Mouse (Mus musculus) forebrain, embryonic 13.5 days (tissue): ENCODE measurements around the gene Ush2a. TPM values are rescaled to one million over a fixed set of nuclear protein-coding genes. Genes with fewer than 3 reads are reported as not detected.

Experiments
- ATAC-seq: fragments of 200-750 bp; cut with Nextera tagmentation; 2 replicates; pipeline ENCODE4 v1.8.0; 2017
- H3K27ac ChIP-seq: fragments of 300-500 bp; sonication (generic); 2 replicates; pipeline ENCODE4 v1.5.1; 2015; ENCODE audit warnings: inconsistent platforms, mild to moderate bottlenecking, moderate library complexity
- H3K27me3 ChIP-seq: fragments of 300-500 bp; sonication (generic); 2 replicates; pipeline ENCODE4 v1.6.1; 2015; ENCODE audit warnings: mild to moderate bottlenecking, inconsistent platforms
- H3K36me3 ChIP-seq: fragments of 300-500 bp; sonication (generic); 2 replicates; pipeline ENCODE4 v1.6.1; 2015; ENCODE audit warnings: mild to moderate bottlenecking, inconsistent platforms; ENCODE audit not compliant: poor library complexity, severe bottlenecking
- H3K4me1 ChIP-seq: fragments of 300-500 bp; sonication (generic); 2 replicates; pipeline ENCODE4 v1.6.1; 2015; ENCODE audit warnings: inconsistent platforms
- H3K4me2 ChIP-seq: fragments of 300-500 bp; sonication (generic); 2 replicates; pipeline ENCODE4 v1.6.1; 2015; ENCODE audit warnings: inconsistent platforms, mild to moderate bottlenecking, moderate library complexity
- H3K4me3 ChIP-seq: fragments of 300-500 bp; sonication (generic); 2 replicates; pipeline ENCODE4 v1.5.1; 2015; ENCODE audit warnings: mild to moderate bottlenecking, inconsistent platforms
- H3K9ac ChIP-seq: fragments of 300-500 bp; sonication (generic); 2 replicates; pipeline ENCODE4 v1.6.1; 2015; ENCODE audit warnings: mild to moderate bottlenecking, inconsistent platforms
- H3K9me3 ChIP-seq: fragments of 300-500 bp; sonication (generic); replicated peaks from 2 replicates; pipeline ENCODE4 v1.6.1; 2016; ENCODE audit warnings: inconsistent platforms
- WGBS: fragments of 180-500 bp; shearing (Covaris S2); methylation state at CpG from one replicate; pipeline ENCODE4 v1.1.7; 2015; 5-methylcytosine and 5-hydroxymethylcytosine counted together
- polyA plus RNA-seq: library from polyadenylated mRNA; unstranded; fragments of >200 nt; fragmentation: Nextera tagmentation; extraction: Ambion mirVana; gene quantifications from 2 replicates; pipeline ENCODE4 v1.2.1, GENCODE M21; 2015

The Ush2a gene
- polyA plus RNA-seq, 1 experiment from 2014 or later, result 0.05 TPM

GRCm38 (mm10) chr1:188708176-188708575, 446.4 kb downstream of the Ush2a start:
- Histone ChIP-seq H3K27me3 (no peaks in the 10 kb centered on the region), H3K4me1 (no peaks in the 10 kb centered on the region), H3K4me3 (no peak overlapping the region), H3K9ac (no peak overlapping the region), H3K27ac (no peak overlapping the region), H3K4me2 (no peak overlapping the region), H3K36me3 (no peaks in the 10 kb centered on the region), H3K9me3 (no peaks in the 10 kb centered on the region)
- WGBS, result 89% methylated on average over 4 of the region's 4 CpGs
- no peak for ATAC-seq

- no peaks in the 10 kb centered on the region for H3K4me1 ChIP-seq
- no peak for ATAC-seq
- H3K9ac ChIP-seq, result no peak overlapping the region
- H3K4me3 ChIP-seq, result no peak overlapping the region
- no peak overlapping the region for H3K27ac ChIP-seq
- H3K4me2 ChIP-seq, result no peak overlapping the region
- 87% methylated on average over 10 of the region's 10 CpGs for WGBS
- H3K36me3 ChIP-seq, result no peaks in the 10 kb centered on the region
- H3K27me3 ChIP-seq, result no peaks in the 10 kb centered on the region
- no peaks in the 10 kb centered on the region for H3K9me3 ChIP-seq
These were observed 446.9 kb downstream of the Ush2a start for GRCm38 (mm10) chr1:188708694-188709093.

- no peaks in the 10 kb centered on the region for H3K27me3 ChIP-seq
- H3K4me3 ChIP-seq, result no peak overlapping the region
- H3K9ac ChIP-seq, result no peak overlapping the region
- no peaks in the 10 kb centered on the region for H3K36me3 ChIP-seq
- 82% methylated on average over 18 of the region's 18 CpGs for WGBS
- no peak overlapping the region for H3K27ac ChIP-seq
- ATAC-seq, result no peak
- no peaks in the 10 kb centered on the region for H3K9me3 ChIP-seq
- H3K4me1 ChIP-seq, result no peaks in the 10 kb centered on the region
- H3K4me2 ChIP-seq, result no peak overlapping the region
These were observed 452.3 kb downstream of the Ush2a start for GRCm38 (mm10) chr1:188714131-188714530.

- Histone ChIP-seq H3K27ac (no peak overlapping the region), H3K4me1 (no peaks in the 10 kb centered on the region), H3K36me3 (no peaks in the 10 kb centered on the region), H3K4me2 (no peak overlapping the region), H3K9me3 (no peaks in the 10 kb centered on the region), H3K4me3 (no peak overlapping the region), H3K27me3 (no peaks in the 10 kb centered on the region), H3K9ac (no peak overlapping the region)
- WGBS, result 82% methylated on average over 7 of the region's 7 CpGs
- ATAC-seq, result no peak
These were observed 453.1 kb downstream of the Ush2a start for GRCm38 (mm10) chr1:188714941-188715340.

- H3K9me3 ChIP-seq, result no peaks in the 10 kb centered on the region
- 94% methylated on average over 3 of the region's 3 CpGs for WGBS
These were observed 455.1 kb downstream of the Ush2a start for GRCm38 (mm10) chr1:188716886-188717285.

GRCm38 (mm10) chr1:188725122-188725995, 463.5 kb downstream of the Ush2a start:
- 0 out of 2 replicates have a peak, but pooled peaks cover 5% of the 10 kb centered on the region for H3K27me3 ChIP-seq
- H3K9ac ChIP-seq, result no peak overlapping the region
- peak overlapping the region; percentile 22; the same call in 1 of the 2 replicates for H3K4me2 ChIP-seq
- H3K9me3 ChIP-seq, result no peaks in the 10 kb centered on the region
- H3K36me3 ChIP-seq, result no peaks in the 10 kb centered on the region
- H3K27ac ChIP-seq, result no peak overlapping the region
- WGBS, result 56% methylated on average over 17 of the region's 17 CpGs
- peaks cover 29% of the 10 kb centered on the region for H3K4me1 ChIP-seq
- ATAC-seq, result no peak
- H3K4me3 ChIP-seq, result no peak overlapping the region

More at GRCm38 (mm10) chr1:188716886-188717285, 455.1 kb downstream of the Ush2a start:
- H3K27me3 ChIP-seq, result no peaks in the 10 kb centered on the region
- no peak overlapping the region for H3K9ac ChIP-seq
- H3K27ac ChIP-seq, result no peak overlapping the region
- no peak overlapping the region for H3K4me3 ChIP-seq
- H3K4me1 ChIP-seq, result no peaks in the 10 kb centered on the region
- no peak for ATAC-seq
- no peak overlapping the region for H3K4me2 ChIP-seq
- H3K36me3 ChIP-seq, result no peaks in the 10 kb centered on the region

- ATAC-seq, result no peak
- H3K27ac ChIP-seq, result no peak overlapping the region
- H3K9ac ChIP-seq, result no peak overlapping the region
- H3K4me3 ChIP-seq, result no peak overlapping the region
- WGBS, result 79% methylated on average over 6 of the region's 6 CpGs
- 0 out of 2 replicates have a peak, but pooled peaks cover 10% of the 10 kb centered on the region for H3K27me3 ChIP-seq
- no peaks in the 10 kb centered on the region for H3K36me3 ChIP-seq
- no peaks in the 10 kb centered on the region for H3K9me3 ChIP-seq
- no peak overlapping the region for H3K4me2 ChIP-seq
- H3K4me1 ChIP-seq, result peaks cover 29% of the 10 kb centered on the region
These were observed 465.1 kb downstream of the Ush2a start for GRCm38 (mm10) chr1:188726937-188727336.

- no peaks in the 10 kb centered on the region for H3K9me3 ChIP-seq
- no peak overlapping the region for H3K4me2 ChIP-seq
- 0 out of 2 replicates have a peak, but pooled peaks cover 10% of the 10 kb centered on the region for H3K27me3 ChIP-seq
- peaks cover 29% of the 10 kb centered on the region for H3K4me1 ChIP-seq
- no peak overlapping the region for H3K4me3 ChIP-seq
- no peak overlapping the region for H3K27ac ChIP-seq
- WGBS, result 54% methylated on average over 8 of the region's 8 CpGs
- ATAC-seq, result peak; percentile 55; the same call in 1 of the 2 replicates
- H3K36me3 ChIP-seq, result no peaks in the 10 kb centered on the region
- no peak overlapping the region for H3K9ac ChIP-seq
These were observed 466.8 kb downstream of the Ush2a start for GRCm38 (mm10) chr1:188728625-188729024.

GRCm38 (mm10) chr1:188729179-188729578, 467.4 kb downstream of the Ush2a start:
- no peaks in the 10 kb centered on the region for H3K36me3 ChIP-seq
- H3K9ac ChIP-seq, result no peak overlapping the region
- H3K4me1 ChIP-seq, result peaks cover 29% of the 10 kb centered on the region
- WGBS, result 13% methylated on average over 7 of the region's 7 CpGs
- H3K4me2 ChIP-seq, result no peak overlapping the region
- ATAC-seq, result peak; percentile 67; the same call in 1 of the 2 replicates
- H3K27ac ChIP-seq, result no peak overlapping the region
- no peak overlapping the region for H3K4me3 ChIP-seq
- 0 out of 2 replicates have a peak, but pooled peaks cover 7% of the 10 kb centered on the region for H3K27me3 ChIP-seq
- H3K9me3 ChIP-seq, result no peaks in the 10 kb centered on the region

GRCm38 (mm10) chr1:188734741-188735266, 473.0 kb downstream of the Ush2a start:
- H3K9me3 ChIP-seq, result no peaks in the 10 kb centered on the region
- no peaks in the 10 kb centered on the region for H3K4me1 ChIP-seq
- H3K27me3 ChIP-seq, result 0 out of 2 replicates have a peak, but pooled peaks cover 5% of the 10 kb centered on the region
- WGBS, result 94% methylated on average over 7 of the region's 7 CpGs
- no peak overlapping the region for H3K4me2 ChIP-seq
- H3K36me3 ChIP-seq, result no peaks in the 10 kb centered on the region
- ATAC-seq, result no peak
- no peak overlapping the region for H3K9ac ChIP-seq
- no peak overlapping the region for H3K27ac ChIP-seq
- no peak overlapping the region for H3K4me3 ChIP-seq

- Histone ChIP-seq H3K27me3 (no peaks in the 10 kb centered on the region), H3K27ac (no peak overlapping the region), H3K4me2 (no peak overlapping the region), H3K36me3 (no peaks in the 10 kb centered on the region), H3K9ac (no peak overlapping the region), H3K9me3 (no peaks in the 10 kb centered on the region), H3K4me1 (0 out of 2 replicates have a peak, but pooled peaks cover 3% of the 10 kb centered on the region), H3K4me3 (no peak overlapping the region)
- WGBS, result 54% methylated on average over 7 of the region's 7 CpGs
- ATAC-seq, result no peak
These were observed 481.1 kb downstream of the Ush2a start for GRCm38 (mm10) chr1:188742971-188743370.

GRCm38 (mm10) chr1:188755031-188755430, 493.2 kb downstream of the Ush2a start:
- ATAC-seq, result no peak
- no peak overlapping the region for H3K27ac ChIP-seq
- no peak overlapping the region for H3K9ac ChIP-seq
- no peaks in the 10 kb centered on the region for H3K4me1 ChIP-seq
- no peaks in the 10 kb centered on the region for H3K27me3 ChIP-seq
- H3K4me2 ChIP-seq, result no peak overlapping the region
- WGBS, result 64% methylated on average over 15 of the region's 15 CpGs
- no peaks in the 10 kb centered on the region for H3K9me3 ChIP-seq
- H3K36me3 ChIP-seq, result no peaks in the 10 kb centered on the region
- H3K4me3 ChIP-seq, result no peak overlapping the region
